Mouse (Mus musculus) cerebellum, postnatal 10 days (tissue): ENCODE results near the gene Slc38a7.
A peak's percentile ranks its signal among the peaks of the same experiment; 100 is the strongest.
"Not testable (repeated sequence)": the region's sequence is repeated elsewhere in the genome, so short reads cannot be mapped to it uniquely, and the experiment has no call there.

Experiments used
- DNase-seq, 2 experiments: peaks; one replicate each; pipeline ENCODE4 v3.0.0; 2021; ENCODE audit warnings: mixed read lengths in 2 of 2

Slc38a7 gene

DNA sequence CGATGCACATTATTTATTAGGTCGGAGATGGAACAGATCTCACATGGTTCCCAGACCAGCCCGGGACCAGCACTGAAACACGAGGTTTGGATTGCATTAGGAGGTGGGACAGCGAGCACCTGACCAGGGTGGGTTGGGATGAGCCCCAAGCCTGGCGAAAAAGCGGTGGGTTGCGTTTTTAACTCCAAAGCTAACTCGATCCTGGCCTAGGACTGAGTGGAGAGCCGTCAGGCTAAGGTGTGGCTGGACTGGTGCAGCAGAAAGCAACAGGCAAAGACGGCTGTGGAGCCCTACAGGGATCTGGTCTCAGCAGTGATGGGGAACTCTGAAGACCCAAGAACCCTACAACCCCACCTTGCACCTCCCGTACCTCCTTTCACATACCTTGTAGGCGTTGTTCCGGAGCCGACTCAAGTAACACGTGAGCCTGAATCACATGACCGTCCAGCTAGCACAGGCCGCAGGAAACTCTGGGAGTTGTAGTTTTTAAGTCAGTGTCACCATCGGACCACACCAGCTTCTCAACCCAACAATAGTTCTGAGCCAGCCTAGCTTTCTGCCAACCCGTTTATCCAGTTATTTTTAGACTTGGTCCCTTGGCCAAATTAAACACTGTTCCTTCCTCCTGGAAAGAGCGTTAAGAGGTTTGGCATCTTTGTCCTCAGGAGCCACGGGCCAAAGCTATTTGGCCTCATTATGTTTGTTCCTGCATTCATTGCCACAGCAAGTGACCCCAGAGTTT, at the start of gene Slc38a7:
Gene Slc38a7, minus strand, starts transcription at position 438 of the 742 bp plus-strand sequence.
- DNase-seq: peak; percentile 76 to 81

DNA sequence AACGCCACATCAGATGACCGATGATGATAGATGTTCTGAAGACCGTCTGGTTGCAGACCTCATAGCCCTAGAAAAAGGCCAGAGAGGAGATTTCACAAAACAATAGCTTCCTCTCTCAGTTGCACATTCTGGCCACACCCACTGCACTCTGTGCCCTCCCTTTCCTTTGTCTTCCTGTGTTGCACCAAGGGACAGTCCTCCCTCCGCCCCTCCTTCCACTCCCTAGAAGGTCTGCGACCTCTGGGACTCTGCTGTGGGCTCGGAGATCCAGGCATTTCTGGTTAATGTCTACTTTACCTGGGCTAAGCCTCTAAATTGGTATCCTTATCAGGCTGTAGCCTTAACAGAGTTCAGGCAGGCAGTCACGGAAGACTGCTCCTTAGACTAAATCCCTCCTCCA, 48.5 kb upstream of the Slc38a7 start:
- DNase-seq: no peak

DNA sequence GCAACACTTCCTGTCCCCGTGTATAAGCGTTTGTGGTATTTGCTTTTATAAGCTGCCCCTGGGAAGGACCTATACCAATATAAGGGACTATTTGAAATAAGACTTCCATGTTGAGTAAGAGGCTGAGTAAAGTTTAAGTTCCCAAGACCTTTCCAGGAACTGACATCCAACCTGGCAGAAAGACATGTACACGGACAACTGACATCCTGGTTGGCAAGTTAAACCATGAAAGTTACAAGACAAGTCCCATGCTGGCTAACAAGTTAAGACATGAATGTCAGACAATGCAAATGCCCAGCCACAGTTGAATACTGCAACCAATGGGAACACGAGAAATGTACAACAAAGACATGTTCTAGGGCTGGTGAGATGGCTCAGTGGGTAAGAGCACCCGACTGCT, 40.4 kb upstream of the Slc38a7 start:
- DNase-seq: no peak

DNA sequence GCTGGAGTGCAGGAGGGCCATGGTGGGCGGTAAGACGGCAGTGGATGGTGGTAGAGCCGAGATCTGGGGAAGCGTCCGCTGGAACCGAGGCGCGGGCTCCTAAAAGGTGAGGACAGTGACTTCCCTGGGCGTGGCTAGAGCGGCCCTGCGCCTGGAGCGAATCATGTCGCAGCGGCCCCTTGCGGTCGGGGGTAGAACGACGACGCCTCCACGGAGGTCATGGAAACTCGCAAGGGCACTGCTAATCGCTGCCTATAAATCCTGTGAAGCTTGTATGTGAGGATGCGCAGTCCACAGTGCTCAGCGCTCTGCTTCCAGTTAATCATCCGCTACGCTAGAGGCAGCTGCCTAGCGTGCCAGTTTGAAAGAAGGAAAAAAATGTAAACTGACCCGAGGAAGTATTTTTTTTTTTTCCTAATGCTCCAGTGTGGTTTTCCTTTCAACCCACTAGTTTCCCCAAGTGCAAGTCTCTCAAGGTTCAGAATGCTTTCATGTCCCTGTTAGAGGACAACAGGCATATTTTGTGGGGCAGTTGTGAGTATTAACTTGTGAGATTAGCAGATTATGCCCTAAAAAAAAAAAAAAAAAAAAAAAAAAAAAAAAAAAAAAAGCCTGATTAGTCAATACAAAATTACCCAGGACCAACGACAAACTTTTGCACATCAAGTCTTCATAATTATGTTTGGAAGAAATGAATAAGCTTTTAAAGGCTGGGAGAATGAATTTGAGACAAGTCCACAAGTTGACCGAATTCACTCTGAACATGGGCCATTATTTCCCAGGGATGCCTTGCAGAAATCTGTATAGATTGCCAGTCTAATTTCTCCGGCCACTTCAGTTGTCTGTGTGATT, 35.2 kb upstream of the Slc38a7 start, which contains the start of gene Got2:
Gene Got2, minus strand, starts transcription at position 263 of the 852 bp plus-strand sequence.
- peak; percentile 97 for DNase-seq

DNA sequence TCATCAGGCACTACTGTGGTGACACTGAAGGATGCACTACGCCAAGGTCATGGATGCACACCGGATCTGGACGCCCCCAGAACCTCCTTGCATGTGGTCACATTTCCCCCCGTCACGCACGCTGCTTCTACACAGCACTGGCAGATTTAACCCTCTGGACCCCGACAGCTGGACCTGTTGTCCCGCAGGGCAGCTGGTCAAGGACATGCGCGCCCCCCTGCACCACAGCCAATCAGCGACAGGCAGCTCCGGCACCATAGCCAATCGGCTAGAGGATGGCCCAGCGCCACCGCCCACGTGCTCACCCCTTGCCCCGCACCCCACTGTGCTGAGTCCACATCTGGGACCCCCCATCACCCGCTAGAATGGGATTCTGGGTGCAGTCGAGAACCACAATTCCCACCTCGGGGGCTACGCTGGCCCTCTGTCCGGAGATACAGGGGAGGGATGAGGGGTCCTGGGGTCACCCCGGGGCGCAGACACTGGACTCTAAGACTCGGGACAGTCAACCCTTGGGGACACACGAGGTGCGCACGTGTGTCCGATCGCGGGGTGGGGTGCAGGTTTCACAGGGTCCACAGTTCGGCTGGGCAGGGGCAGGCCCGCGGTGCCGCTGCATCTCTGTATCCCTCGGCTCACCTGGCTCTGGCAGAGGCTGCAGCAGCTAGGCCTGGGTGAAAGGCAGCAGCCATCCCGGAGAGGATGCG, 34.4 kb upstream of the Slc38a7 start:
- peak; percentile 96 for DNase-seq

DNA sequence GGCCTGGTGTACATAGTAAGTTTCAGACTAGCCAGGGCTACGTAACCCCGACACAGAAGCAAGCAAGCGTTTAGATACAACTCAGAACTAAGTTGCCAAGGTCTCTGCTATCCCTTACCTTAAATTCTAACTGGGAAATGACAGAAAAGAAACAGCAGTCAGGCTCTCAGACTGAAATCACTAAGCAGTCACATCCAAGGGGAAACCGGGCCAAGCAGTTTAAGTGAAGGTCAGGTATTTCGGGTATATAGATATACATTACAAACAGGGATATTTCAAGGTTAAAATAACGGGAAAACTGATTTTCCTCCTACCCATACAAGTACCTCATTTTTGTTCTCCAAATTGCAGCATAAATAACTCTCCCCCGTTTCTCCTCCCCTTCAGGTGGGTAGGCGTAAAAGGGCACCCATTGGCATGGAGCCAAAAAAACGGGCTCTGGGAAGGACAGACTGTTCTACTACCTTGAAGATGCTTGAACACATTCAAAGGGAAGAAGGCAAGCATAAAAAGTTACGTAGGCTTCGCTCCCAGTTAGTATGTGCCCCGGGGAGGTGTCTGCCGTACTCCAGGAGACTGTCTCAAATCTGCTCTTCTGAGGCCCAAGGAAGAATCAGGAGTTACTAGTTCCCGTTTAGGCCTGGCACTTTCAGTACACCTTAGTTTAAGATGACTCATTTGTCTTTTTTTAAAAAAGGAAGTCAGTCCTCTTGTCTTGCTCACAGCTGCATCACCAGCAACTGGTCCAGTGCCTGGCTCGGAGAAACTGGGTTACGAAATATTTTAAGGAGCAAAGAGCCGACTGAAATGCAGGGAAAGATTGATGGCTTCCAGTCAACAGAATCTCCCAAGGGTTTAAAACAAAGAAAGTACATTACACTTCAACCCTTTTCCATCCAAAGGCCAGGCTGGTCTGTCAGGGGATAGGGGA, 33.6 kb upstream of the Slc38a7 start:
- DNase-seq: peak; percentile 52 to 60

DNA sequence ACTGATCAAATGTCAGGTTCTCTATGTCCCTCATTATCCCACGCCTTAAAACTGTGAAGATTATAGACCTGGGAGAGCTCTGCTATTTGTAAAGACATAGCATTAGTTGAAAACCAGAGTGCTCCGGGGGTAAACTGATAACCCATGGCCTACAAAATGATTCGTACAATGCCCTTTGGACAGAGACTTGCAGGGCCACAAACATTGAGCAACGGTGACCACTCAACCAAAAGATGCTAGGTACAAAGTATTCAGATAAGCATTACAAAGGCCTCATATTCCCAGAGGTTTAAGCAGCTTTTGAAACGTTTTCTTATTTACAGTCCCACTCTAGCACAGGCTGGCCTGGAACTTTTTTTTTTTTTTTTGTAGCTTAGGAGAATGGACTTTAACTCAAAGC, 32.6 kb upstream of the Slc38a7 start:
- DNase-seq: no peak

DNA sequence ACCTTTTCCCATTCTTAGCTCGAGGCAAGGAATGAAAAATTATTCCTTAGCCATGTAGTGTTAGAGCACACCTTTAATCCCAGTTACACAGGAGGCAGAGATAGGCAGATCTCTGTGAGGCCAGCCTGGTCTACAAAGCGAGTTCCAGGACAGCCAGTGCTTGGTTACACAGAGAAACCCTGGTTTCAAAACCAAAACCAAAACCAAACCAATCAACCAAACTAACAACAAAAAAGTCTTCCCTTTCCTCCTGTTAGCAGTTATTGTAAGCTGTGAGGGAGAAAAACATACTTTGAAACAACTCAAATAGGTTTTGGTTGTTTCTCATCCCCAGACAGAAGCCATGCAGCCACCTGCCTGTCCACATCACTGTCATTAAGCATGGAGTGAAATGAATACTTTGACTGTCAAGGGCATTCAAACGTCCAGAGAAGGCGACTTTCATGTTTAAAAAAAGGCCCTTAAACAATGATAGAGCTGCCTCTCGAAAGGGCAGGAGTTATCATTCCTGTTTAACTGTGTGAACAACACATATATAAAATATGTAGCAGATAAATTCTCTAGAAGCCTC, 32.0 kb upstream of the Slc38a7 start:
- DNase-seq: no peak

DNA sequence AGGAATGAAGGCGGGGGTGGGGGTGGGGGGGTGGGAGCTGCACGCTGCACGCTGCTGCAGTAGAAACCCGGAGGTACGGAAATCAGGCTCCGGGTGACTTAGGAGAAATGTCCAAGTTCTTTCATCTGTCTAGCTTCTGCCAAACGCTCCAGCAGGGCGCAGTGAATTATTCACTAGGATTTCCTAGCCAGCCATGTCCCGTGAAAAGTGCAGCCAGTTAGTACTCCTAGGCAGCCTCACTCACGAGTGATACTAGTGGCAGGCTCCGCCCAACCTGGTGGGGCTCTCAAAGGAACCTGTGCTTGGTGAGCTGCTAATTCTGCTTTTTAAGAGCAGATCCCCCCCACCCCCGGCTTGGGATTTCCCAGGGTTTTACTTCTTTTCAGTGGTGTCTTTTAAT, 31.2 kb upstream of the Slc38a7 start:
- DNase-seq: no peak

DNA sequence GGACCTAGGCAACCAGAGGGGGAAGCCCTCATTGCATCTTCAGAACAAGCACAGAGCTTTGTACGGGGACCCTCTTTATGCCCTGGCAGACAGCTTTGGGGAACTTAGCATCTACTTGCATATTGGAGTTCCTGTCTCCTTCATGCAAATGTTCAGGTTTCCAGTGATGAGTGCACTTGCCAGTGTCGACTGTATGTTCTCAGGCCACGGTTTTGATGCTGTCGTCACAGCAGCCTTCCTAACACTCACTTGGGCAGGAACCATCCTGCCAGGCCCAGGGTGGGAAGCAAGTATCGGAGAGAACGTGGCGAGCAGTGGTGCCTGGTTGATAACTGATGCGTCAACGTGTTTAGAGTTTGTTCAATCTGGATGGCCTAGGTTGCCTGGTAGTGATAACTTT, 28.9 kb upstream of the Slc38a7 start:
- no peak for DNase-seq

DNA sequence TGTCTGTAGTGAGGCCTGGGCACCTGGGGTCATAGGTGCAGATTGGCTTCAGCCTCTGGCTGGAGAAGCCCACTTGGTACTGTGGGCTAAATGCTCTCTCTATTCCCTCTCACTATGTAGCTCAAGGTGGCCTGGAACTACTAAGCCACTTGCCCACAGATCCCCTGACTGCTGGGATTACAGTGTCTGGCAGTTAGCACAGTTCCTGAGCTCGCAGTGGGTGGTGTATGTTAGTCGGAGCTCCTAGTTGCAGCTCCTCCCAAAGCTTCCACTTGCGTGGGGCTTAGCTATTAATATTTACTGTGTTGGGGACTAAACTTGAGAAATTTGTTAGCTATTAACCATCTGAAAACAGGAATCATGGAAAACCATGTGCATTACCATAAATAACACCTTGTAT, 28.2 kb upstream of the Slc38a7 start:
- no peak for DNase-seq

DNA sequence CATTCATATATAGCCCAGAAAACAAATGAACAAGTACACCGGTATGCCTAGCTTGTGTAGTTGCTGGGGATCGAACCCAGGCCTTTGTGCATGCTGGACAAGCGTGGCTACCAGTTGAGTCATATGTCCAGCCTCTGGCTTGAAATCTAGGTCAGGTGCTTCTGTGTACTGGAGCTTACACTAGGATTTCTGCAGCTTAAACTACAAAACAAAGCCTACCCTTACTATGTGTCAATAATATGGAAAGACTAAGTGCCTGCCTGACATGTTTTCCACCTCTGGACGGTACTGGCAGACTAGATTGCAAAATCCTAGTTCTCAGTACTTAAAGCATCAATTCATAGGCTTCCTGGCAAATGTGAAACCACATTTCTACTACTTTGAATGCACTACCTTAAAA, 26.5 kb upstream of the Slc38a7 start:
- DNase-seq: no peak

DNA sequence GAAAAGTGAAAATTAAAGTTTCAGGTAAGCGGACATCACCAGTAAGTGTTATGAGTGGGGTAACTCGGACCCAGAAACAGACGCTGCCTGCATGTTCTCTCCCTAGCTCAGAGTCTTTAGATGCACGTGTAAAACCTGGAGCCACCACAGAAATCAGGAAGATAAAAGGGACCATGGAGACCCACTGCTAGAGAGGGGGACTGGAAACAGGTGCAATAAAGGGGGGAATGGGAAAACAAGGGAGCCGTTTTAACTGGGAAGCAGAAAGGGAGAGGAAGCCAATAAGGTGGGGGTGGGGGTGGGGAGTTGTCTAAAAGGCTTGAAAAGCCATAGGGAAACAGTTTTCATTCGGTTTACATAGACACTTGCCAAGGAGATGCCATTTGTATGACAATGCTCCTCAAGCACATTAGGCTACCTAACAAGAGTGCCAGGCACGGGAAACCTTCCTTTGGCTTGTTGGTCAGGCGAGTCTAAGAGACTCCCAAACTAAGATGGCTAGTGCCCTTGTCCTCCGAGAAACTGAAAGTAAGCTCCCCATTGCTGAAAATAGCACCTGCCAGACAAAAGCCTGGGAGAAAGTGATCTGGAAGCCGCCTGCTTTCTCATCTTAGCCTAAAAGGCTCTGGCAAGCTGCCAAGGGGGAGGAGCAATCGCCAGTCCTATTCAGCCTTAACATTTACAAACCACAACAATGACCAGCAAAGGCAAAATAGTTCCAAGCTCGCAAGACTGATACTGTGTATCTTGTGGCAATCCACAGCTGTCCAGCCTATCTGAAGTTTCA, 25.0 kb upstream of the Slc38a7 start:
- DNase-seq: peak; percentile 73

DNA sequence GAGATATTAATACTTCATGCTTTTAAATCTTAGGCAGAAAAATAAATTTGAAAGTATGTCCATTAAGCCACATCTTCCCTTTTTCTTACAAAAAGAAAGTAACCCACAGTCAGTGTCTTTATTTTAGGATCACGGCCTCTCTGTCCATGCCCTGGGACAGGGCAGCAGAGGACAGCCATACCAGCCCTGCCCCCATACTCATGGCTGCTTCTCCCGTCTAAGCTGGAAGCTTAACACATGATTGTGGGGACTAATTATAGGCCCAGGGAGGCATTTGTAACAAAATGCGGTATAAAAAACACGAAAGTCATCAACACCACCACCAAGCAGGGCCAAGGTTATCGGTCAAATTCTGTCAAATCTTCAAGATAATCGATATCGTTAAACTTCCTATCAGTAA, 21.9 kb upstream of the Slc38a7 start:
- DNase-seq: no peak

DNA sequence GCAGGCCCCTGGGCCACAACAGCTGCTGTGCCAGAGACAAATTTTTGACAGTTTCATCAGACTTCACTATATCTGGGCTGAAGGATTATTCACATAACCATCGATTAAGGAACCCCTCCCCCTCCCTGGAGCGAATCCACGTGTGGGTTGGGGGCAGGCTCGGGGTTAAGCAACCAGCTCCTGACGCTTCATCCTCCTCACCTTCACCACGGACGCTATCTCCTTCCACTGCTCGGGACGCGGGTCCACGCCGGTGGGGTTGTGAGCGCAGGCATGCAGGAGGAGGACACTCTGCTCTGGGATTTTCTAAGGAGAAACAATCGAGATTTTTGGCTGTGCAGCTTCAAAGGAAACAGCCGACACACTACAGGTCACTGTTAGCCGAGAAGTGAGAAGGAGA, 18.4 kb upstream of the Slc38a7 start:
- no peak for DNase-seq

DNA sequence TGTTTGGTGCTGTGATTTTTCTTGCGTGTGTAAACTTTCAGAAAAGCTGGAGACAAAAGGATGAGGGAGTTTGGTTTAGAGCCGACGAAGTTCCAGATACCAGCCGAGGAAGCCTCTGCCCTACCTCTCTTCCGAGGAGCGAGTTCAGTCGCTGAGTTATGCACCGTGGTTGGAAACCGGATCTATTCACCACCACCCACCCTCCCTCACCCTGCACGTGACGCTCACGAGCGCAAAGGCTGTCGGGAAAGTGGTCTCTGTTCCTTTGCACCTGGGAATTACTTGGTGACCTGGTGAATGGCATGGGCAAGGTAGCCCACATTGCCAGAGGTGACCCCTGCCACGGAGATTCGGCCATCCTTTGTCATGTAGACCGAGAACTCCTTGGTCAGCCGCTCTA, 11.5 kb upstream of the Slc38a7 start:
- DNase-seq: not testable (repeated sequence)

DNA sequence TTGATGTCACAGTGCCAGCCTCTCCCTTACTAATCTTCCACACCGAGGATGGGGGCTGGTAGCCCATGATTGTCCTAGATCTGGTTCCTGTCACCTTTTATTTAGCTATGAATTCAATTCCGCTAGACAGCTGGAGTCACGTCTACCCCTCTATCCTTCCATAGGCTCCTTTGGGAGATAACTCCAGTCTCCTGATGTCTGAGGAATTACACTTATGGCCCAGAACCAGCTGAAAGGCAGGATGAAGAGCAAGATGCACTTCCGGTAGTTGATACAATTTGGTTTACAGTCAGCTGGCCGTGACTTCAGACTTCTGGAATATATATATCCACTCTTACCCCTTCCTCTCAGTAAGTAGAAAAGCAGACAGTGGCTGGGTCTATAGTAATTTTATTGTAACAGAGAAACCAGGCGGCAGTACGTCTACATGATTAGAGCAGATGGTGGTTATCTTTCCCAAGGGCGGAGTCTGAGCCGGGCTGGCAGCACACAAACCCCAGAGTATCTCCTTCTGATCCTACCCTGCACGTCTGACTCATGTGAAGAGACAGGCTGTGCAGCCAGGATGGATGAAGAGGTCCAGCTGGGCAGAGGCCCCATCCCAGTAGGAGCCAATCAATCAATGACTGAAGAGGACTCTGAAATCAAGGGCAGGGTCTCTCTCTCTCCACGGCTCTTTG, 10.6 kb upstream of the Slc38a7 start:
- DNase-seq: not testable (repeated sequence)

DNA sequence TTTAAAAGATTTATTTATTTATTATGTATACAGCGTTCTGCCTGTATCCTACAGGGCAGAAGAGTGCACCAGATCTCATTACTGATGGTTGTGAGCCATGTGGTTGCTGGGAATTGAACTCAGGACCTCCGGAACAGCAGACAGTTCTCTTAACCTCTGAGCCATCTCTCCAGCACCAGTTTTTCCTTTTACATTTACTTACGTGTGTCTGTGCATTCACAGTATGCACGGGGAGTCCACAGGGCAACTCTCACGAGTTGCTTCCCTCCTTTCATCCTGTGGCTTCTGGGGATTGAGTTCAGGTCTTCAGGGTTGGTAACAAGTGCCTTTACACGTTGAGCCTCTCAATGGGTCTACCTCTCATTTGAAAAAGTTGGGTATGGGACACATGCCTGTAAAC, 835 bp upstream of the Slc38a7 start:
- DNase-seq: no peak

DNA sequence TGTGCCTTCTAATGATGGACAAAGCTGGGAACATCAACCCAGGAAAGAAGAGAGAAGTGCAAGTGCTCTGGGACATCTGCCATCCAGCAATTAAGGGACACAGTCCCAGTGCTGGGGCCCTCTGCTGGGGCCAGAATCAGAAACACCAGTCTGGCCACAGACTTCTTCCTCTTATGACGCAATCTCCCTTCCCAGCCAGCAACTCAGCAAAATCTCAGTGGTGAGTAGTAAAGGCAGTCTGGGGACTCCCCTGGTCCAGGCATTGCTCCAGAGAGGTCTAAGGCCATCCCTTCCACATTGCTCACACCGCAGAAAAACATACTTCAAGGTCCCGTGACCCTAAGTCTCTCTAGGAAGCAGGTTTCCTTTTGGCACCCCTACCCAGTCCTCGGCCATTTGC, 1.0 kb downstream of the Slc38a7 start:
- peak; percentile 19 to 31 for DNase-seq

DNA sequence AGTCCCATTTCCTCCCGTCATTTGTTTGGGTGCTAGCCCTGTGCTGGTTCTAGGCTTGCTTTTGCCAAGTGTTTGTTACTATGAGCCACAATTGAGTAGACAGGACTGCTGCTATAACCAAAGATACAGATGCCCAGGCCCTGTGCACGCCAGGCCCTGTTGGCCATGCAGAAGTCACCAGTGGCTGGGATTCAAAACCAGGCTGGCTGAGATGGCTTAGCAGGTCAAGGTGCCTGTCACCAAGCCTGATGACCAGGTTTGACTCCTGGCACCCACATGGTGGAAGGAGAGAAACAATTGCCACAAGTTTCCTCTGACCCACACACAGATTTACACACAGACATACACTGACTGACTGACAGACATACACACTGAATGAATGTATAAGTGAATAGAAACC, 3.0 kb downstream of the Slc38a7 start:
- no peak for DNase-seq
